Mouse (Mus musculus): ENCODE results near the gene Rai14. TPM values are rescaled to one million over a fixed set of nuclear protein-coding genes. Genes with fewer than 3 reads are reported as not detected.

Rai14 gene
- polyA plus RNA-seq, 1 experiment from 2014 or later, result 75.0 TPM

- peaks cover 22% of the 10 kb centered on the region; the same call in 1 of the 2 replicates for H3K36me3 ChIP-seq (ENCODE audit: control insufficient read depth, insufficient read depth, low read length)
- no peaks in the 10 kb centered on the region for H3K9me3 ChIP-seq (ENCODE audit: control insufficient read depth, low read length)
- H3K27me3 ChIP-seq (ENCODE audit: control insufficient read depth, insufficient read depth, low read length), result no peaks in the 10 kb centered on the region
- no peak overlapping the region for H3K4me3 ChIP-seq (ENCODE audit: low read length)
- WGBS, result 90% methylated on average over 11 of the region's 11 CpGs
- peaks cover 22% of the 10 kb centered on the region for H3K4me1 ChIP-seq (ENCODE audit: control insufficient read depth, insufficient read depth, low read length)
- H3K27ac ChIP-seq (ENCODE audit: low read depth, low read length), result no peak overlapping the region
- no peak overlapping the region for H3K4me2 ChIP-seq (replicated peaks; ENCODE audit: low read depth, low read length)
- H3K9ac ChIP-seq (ENCODE audit: low read depth, low read length), result no peak overlapping the region
- no peak for ATAC-seq (ENCODE audit: low FRiP score, low TSS enrichment)
Observed at GRCm38 (mm10) chr15:10689304-10689703, 25.1 kb downstream of the Rai14 start.

GRCm38 (mm10) chr15:10688686-10689085 is 25.7 kb downstream of the Rai14 start:
- peaks cover 22% of the 10 kb centered on the region for H3K4me1 ChIP-seq (ENCODE audit: control insufficient read depth, insufficient read depth, low read length)

GRCm38 (mm10) chr15:10687365-10687764 is 27.1 kb downstream of the Rai14 start:
- Histone ChIP-seq H3K9ac (ENCODE audit: low read depth, low read length) (no peak overlapping the region), H3K27me3 (ENCODE audit: control insufficient read depth, insufficient read depth, low read length) (no peaks in the 10 kb centered on the region), H3K4me2 (replicated peaks; ENCODE audit: low read depth, low read length) (no peak overlapping the region), H3K9me3 (ENCODE audit: control insufficient read depth, low read length) (no peaks in the 10 kb centered on the region), H3K27ac (ENCODE audit: low read depth, low read length) (no peak overlapping the region), H3K36me3 (ENCODE audit: control insufficient read depth, insufficient read depth, low read length) (peaks cover 22% of the 10 kb centered on the region; the same call in 1 of the 2 replicates), H3K4me3 (ENCODE audit: low read length) (no peak overlapping the region), H3K4me1 (ENCODE audit: control insufficient read depth, insufficient read depth, low read length) (peaks cover 20% of the 10 kb centered on the region)
- no peak for ATAC-seq (ENCODE audit: low FRiP score, low TSS enrichment)
- WGBS, result 52% methylated on average over 7 of the region's 7 CpGs

More at GRCm38 (mm10) chr15:10688686-10689085, 25.7 kb downstream of the Rai14 start:
- no peak overlapping the region for H3K27ac ChIP-seq (ENCODE audit: low read depth, low read length)
- no peak overlapping the region for H3K9ac ChIP-seq (ENCODE audit: low read depth, low read length)
- H3K4me2 ChIP-seq (replicated peaks; ENCODE audit: low read depth, low read length), result no peak overlapping the region
- no peaks in the 10 kb centered on the region for H3K9me3 ChIP-seq (ENCODE audit: control insufficient read depth, low read length)
- no peak for ATAC-seq (ENCODE audit: low FRiP score, low TSS enrichment)
- H3K36me3 ChIP-seq (ENCODE audit: control insufficient read depth, insufficient read depth, low read length), result peaks cover 22% of the 10 kb centered on the region; the same call in 1 of the 2 replicates
- WGBS, result 83% methylated on average over 5 of the region's 5 CpGs
- H3K4me3 ChIP-seq (ENCODE audit: low read length), result no peak overlapping the region
- no peaks in the 10 kb centered on the region for H3K27me3 ChIP-seq (ENCODE audit: control insufficient read depth, insufficient read depth, low read length)

- no peaks in the 10 kb centered on the region for H3K9me3 ChIP-seq (ENCODE audit: control insufficient read depth, low read length)
- no peaks in the 10 kb centered on the region for H3K27me3 ChIP-seq (ENCODE audit: control insufficient read depth, insufficient read depth, low read length)
- no peak overlapping the region for H3K27ac ChIP-seq (ENCODE audit: low read depth, low read length)
- ATAC-seq (ENCODE audit: low FRiP score, low TSS enrichment), result peak; percentile 70
- H3K4me3 ChIP-seq (ENCODE audit: low read length), result no peak overlapping the region
- H3K9ac ChIP-seq (ENCODE audit: low read depth, low read length), result no peak overlapping the region
- peaks cover 22% of the 10 kb centered on the region; the same call in 1 of the 2 replicates for H3K36me3 ChIP-seq (ENCODE audit: control insufficient read depth, insufficient read depth, low read length)
- H3K4me2 ChIP-seq (replicated peaks; ENCODE audit: low read depth, low read length), result no peak overlapping the region
- WGBS, result 71% methylated on average over 14 of the region's 14 CpGs
- H3K4me1 ChIP-seq (ENCODE audit: control insufficient read depth, insufficient read depth, low read length), result peaks cover 7% of the 10 kb centered on the region; the same call in 1 of the 2 replicates
Observed at GRCm38 (mm10) chr15:10685692-10686430, 28.6 kb downstream of the Rai14 start.

GRCm38 (mm10) chr15:10683687-10684203 is 30.7 kb downstream of the Rai14 start:
- Histone ChIP-seq H3K36me3 (ENCODE audit: control insufficient read depth, insufficient read depth, low read length) (peaks cover 9% of the 10 kb centered on the region; the same call in 1 of the 2 replicates), H3K27me3 (ENCODE audit: control insufficient read depth, insufficient read depth, low read length) (no peaks in the 10 kb centered on the region), H3K4me1 (ENCODE audit: control insufficient read depth, insufficient read depth, low read length) (peaks cover 12% of the 10 kb centered on the region), H3K9me3 (ENCODE audit: control insufficient read depth, low read length) (no peaks in the 10 kb centered on the region), H3K4me2 (replicated peaks; ENCODE audit: low read depth, low read length) (no peak overlapping the region), H3K27ac (ENCODE audit: low read depth, low read length) (no peak overlapping the region), H3K4me3 (ENCODE audit: low read length) (no peak overlapping the region), H3K9ac (ENCODE audit: low read depth, low read length) (no peak overlapping the region)
- 91% methylated on average over 9 of the region's 9 CpGs for WGBS
- ATAC-seq (ENCODE audit: low FRiP score, low TSS enrichment), result no peak

- Histone ChIP-seq H3K4me2 (replicated peaks; ENCODE audit: low read depth, low read length) (no peak overlapping the region), H3K9me3 (ENCODE audit: control insufficient read depth, low read length) (no peaks in the 10 kb centered on the region), H3K27me3 (ENCODE audit: control insufficient read depth, insufficient read depth, low read length) (no peaks in the 10 kb centered on the region), H3K9ac (ENCODE audit: low read depth, low read length) (no peak overlapping the region), H3K36me3 (ENCODE audit: control insufficient read depth, insufficient read depth, low read length) (no peaks in the 10 kb centered on the region), H3K27ac (ENCODE audit: low read depth, low read length) (no peak overlapping the region), H3K4me1 (ENCODE audit: control insufficient read depth, insufficient read depth, low read length) (peaks cover 8% of the 10 kb centered on the region), H3K4me3 (ENCODE audit: low read length) (no peak overlapping the region)
- ATAC-seq (ENCODE audit: low FRiP score, low TSS enrichment), result no peak
- 86% methylated on average over 5 of the region's 5 CpGs for WGBS
Observed at GRCm38 (mm10) chr15:10680514-10680913, 33.9 kb downstream of the Rai14 start.

GRCm38 (mm10) chr15:10679571-10679970 is 34.9 kb downstream of the Rai14 start:
- 0 out of 2 replicates have a peak, but pooled peaks have one; percentile 32 for ATAC-seq (ENCODE audit: low FRiP score, low TSS enrichment)
- Histone ChIP-seq H3K9me3 (ENCODE audit: control insufficient read depth, low read length) (no peaks in the 10 kb centered on the region), H3K27me3 (ENCODE audit: control insufficient read depth, insufficient read depth, low read length) (no peaks in the 10 kb centered on the region), H3K27ac (ENCODE audit: low read depth, low read length) (no peak overlapping the region), H3K4me2 (replicated peaks; ENCODE audit: low read depth, low read length) (no peak overlapping the region), H3K36me3 (ENCODE audit: control insufficient read depth, insufficient read depth, low read length) (no peaks in the 10 kb centered on the region), H3K4me3 (ENCODE audit: low read length) (no peak overlapping the region), H3K4me1 (ENCODE audit: control insufficient read depth, insufficient read depth, low read length) (peaks cover 8% of the 10 kb centered on the region), H3K9ac (ENCODE audit: low read depth, low read length) (no peak overlapping the region)
- 60% methylated on average over 4 of the region's 4 CpGs for WGBS

- Histone ChIP-seq H3K27ac (ENCODE audit: low read depth, low read length) (no peak overlapping the region), H3K4me2 (replicated peaks; ENCODE audit: low read depth, low read length) (no peak overlapping the region), H3K4me3 (ENCODE audit: low read length) (no peak overlapping the region), H3K4me1 (ENCODE audit: control insufficient read depth, insufficient read depth, low read length) (peaks cover 20% of the 10 kb centered on the region), H3K9ac (ENCODE audit: low read depth, low read length) (no peak overlapping the region), H3K27me3 (ENCODE audit: control insufficient read depth, insufficient read depth, low read length) (no peaks in the 10 kb centered on the region), H3K9me3 (ENCODE audit: control insufficient read depth, low read length) (no peaks in the 10 kb centered on the region), H3K36me3 (ENCODE audit: control insufficient read depth, insufficient read depth, low read length) (no peaks in the 10 kb centered on the region)
- WGBS, result 85% methylated on average over 5 of the region's 5 CpGs
- ATAC-seq (ENCODE audit: low FRiP score, low TSS enrichment), result no peak
Observed at GRCm38 (mm10) chr15:10675801-10676200, 38.6 kb downstream of the Rai14 start.

GRCm38 (mm10) chr15:10672880-10673279 is 41.5 kb downstream of the Rai14 start:
- H3K9ac ChIP-seq (ENCODE audit: low read depth, low read length), result no peak overlapping the region
- 38% methylated on average over 5 of the region's 5 CpGs for WGBS
- peak overlapping the region; percentile 79; the same call in 1 of the 2 replicates for H3K27ac ChIP-seq (ENCODE audit: low read depth, low read length)
- H3K36me3 ChIP-seq (ENCODE audit: control insufficient read depth, insufficient read depth, low read length), result no peaks in the 10 kb centered on the region
- no peaks in the 10 kb centered on the region for H3K9me3 ChIP-seq (ENCODE audit: control insufficient read depth, low read length)
- peaks cover 21% of the 10 kb centered on the region for H3K4me1 ChIP-seq (ENCODE audit: control insufficient read depth, insufficient read depth, low read length)
- no peaks in the 10 kb centered on the region for H3K27me3 ChIP-seq (ENCODE audit: control insufficient read depth, insufficient read depth, low read length)
- H3K4me3 ChIP-seq (ENCODE audit: low read length), result no peak overlapping the region
- peak; percentile 30; the same call in 1 of the 2 replicates for ATAC-seq (ENCODE audit: low FRiP score, low TSS enrichment)
- no peak overlapping the region for H3K4me2 ChIP-seq (replicated peaks; ENCODE audit: low read depth, low read length)
